In genomic region chr7:19228793-19229148, GRCm38 (mm10) we compare ENCODE assay signal across 8 mouse cellular contexts. TPM values are rescaled to one million over a fixed set of nuclear protein-coding genes. Genes with fewer than 3 reads are reported as not detected.
DNase-seq lines count a peak whose midpoint lies in the region; ATAC-seq and TF ChIP-seq lines count a peak whose summit lies in the region.

No protein-coding gene starts in this region.

- H3K4me2 ChIP-seq in heart, embryonic 16.5 days (ENCODE audit: low read depth, low read length) = peak overlapping the region; percentile 93
- peak overlapping the region; percentile 71 for H3K4me2 ChIP-seq in hindbrain, embryonic 12.5 days (replicated peaks)
- peak overlapping the region; percentile 84 for H3K4me2 ChIP-seq in midbrain, embryonic 12.5 days (replicated peaks)

- H3K36me3 ChIP-seq in heart, embryonic 16.5 days (ENCODE audit: control insufficient read depth, insufficient read depth) = peaks cover 6% of the 10 kb centered on the region; the same call in 1 of the 2 replicates
- H3K36me3 ChIP-seq in MEL (ENCODE audit: control insufficient read depth in 1 of 2, insufficient read depth in 2 of 2, low read length in 2 of 2) = no peaks in the 10 kb centered on the region
- H3K36me3 ChIP-seq in hindbrain, embryonic 12.5 days = peaks cover 12% of the 10 kb centered on the region; the same call in 1 of the 2 replicates
- H3K36me3 ChIP-seq in midbrain, embryonic 12.5 days = peaks cover 19% of the 10 kb centered on the region; the same call in 1 of the 2 replicates

- TF ChIP-seq POLR2A in MEL (IDR thresholded peaks at IDR 0.05; ENCODE audit: control insufficient read depth in 1 of 2, insufficient read depth in 1 of 2, low read depth in 1 of 2, low read length in 2 of 2, poor library complexity in 1 of 2) = peak in 1 of 2 experiments; percentile 71; a peak in 2 of 4 replicates

- peak overlapping the region; percentile 89 for H3K27ac ChIP-seq in heart, embryonic 16.5 days (ENCODE audit: low read length)
- peak overlapping the region; percentile 68 for H3K27ac ChIP-seq in MEL (ENCODE audit: control insufficient read depth, low read depth, low read length)
- H3K27ac ChIP-seq in hindbrain, embryonic 12.5 days = peak overlapping the region; percentile 99
- H3K27ac ChIP-seq in midbrain, embryonic 12.5 days (replicated peaks) = peak overlapping the region; percentile 78

- no peak for TF ChIP-seq RAD21 in MEL (IDR thresholded peaks at IDR 0.05; ENCODE audit: low read depth, low read length)

- no peak for DNase-seq in heart, postnatal 4 days
- no peak for DNase-seq in MEL (ENCODE audit: low read depth, low spot score)
- no peak for DNase-seq in cerebellum, postnatal 14 days
- DNase-seq in ovary, postnatal 10 days (ENCODE audit: low spot score) = no peak

- no peak for TF ChIP-seq EP300 in MEL (IDR thresholded peaks at IDR 0.05; ENCODE audit: low read depth in 1 of 2, low read length in 2 of 2)

- H3K9me3 ChIP-seq in heart, embryonic 16.5 days (replicated peaks; ENCODE audit: control insufficient read depth, low read length) = no peaks in the 10 kb centered on the region
- no peaks in the 10 kb centered on the region for H3K9me3 ChIP-seq in MEL (replicated peaks; ENCODE audit: insufficient read depth, low read length)
- no peaks in the 10 kb centered on the region for H3K9me3 ChIP-seq in hindbrain, embryonic 12.5 days (replicated peaks)
- H3K9me3 ChIP-seq in midbrain, embryonic 12.5 days = no peaks in the 10 kb centered on the region

- TF ChIP-seq CTCF in MEL (IDR thresholded peaks at IDR 0.05 in 2 of 3, conservative IDR thresholded peaks at IDR 0.05 in 1 of 3; ENCODE audit: control insufficient read depth in 1 of 3, insufficient read depth in 1 of 3, low read depth in 2 of 3, low read length in 3 of 3, poor library complexity in 1 of 3, severe bottlenecking in 1 of 3) = no peak

- no peaks in the 10 kb centered on the region for H3K27me3 ChIP-seq in heart, embryonic 16.5 days (ENCODE audit: control insufficient read depth, insufficient read depth, low read length)
- H3K27me3 ChIP-seq in MEL (ENCODE audit: control insufficient read depth in 1 of 2, insufficient read depth in 2 of 2, low read length in 2 of 2) = no peaks in the 10 kb centered on the region
- H3K27me3 ChIP-seq in hindbrain, embryonic 12.5 days = no peaks in the 10 kb centered on the region
- no peaks in the 10 kb centered on the region for H3K27me3 ChIP-seq in midbrain, embryonic 12.5 days

- peak overlapping the region; percentile 89 for H3K9ac ChIP-seq in heart, embryonic 16.5 days (ENCODE audit: low read length)
- peak overlapping the region; percentile 72 for H3K9ac ChIP-seq in MEL (ENCODE audit: control insufficient read depth, low read depth, low read length, poor library complexity, severe bottlenecking)
- H3K9ac ChIP-seq in hindbrain, embryonic 12.5 days = peak overlapping the region; percentile 67
- H3K9ac ChIP-seq in midbrain, embryonic 12.5 days (replicated peaks) = peak overlapping the region; percentile 72

- H3K4me3 ChIP-seq in heart, embryonic 16.5 days (ENCODE audit: low read length) = peak overlapping the region; percentile 84
- peak overlapping the region; percentile 77 to 92 for H3K4me3 ChIP-seq in MEL (ENCODE audit: control insufficient read depth in 1 of 2, insufficient read depth in 1 of 2, low read depth in 2 of 2, low read length in 2 of 2)
- H3K4me3 ChIP-seq in hindbrain, embryonic 12.5 days = peak overlapping the region; percentile 60
- peak overlapping the region; percentile 66 for H3K4me3 ChIP-seq in midbrain, embryonic 12.5 days

- WGBS in heart, embryonic 16.5 days = under 1% methylated on average over 14 of the region's 14 CpGs
- 0% methylated on average over 14 of the region's 14 CpGs for WGBS in hindbrain, embryonic 12.5 days
- 0% methylated on average over 14 of the region's 14 CpGs for WGBS in midbrain, embryonic 12.5 days

- no peak for ATAC-seq in heart, embryonic 16.5 days (replicated peaks; ENCODE audit: extremely low read depth, insufficient read depth, low FRiP score)
- ATAC-seq in hindbrain, embryonic 12.5 days (ENCODE audit: low FRiP score) = no peak
- ATAC-seq in midbrain, embryonic 12.5 days (ENCODE audit: low FRiP score, low read depth) = no peak
- no peak for ATAC-seq in inflammation-experienced regulatory T-cells, adult 6 months

- H3K4me1 ChIP-seq in heart, embryonic 16.5 days (ENCODE audit: control insufficient read depth, insufficient read depth, low read length) = peaks cover 19% of the 10 kb centered on the region
- H3K4me1 ChIP-seq in MEL (ENCODE audit: control insufficient read depth in 1 of 2, insufficient read depth in 2 of 2, low read length in 2 of 2) = peaks cover 0 to 7% of the 10 kb centered on the region in 2 experiments; a peak in 3 of 4 replicates
- H3K4me1 ChIP-seq in hindbrain, embryonic 12.5 days = peaks cover 19% of the 10 kb centered on the region
- peaks cover 18% of the 10 kb centered on the region for H3K4me1 ChIP-seq in midbrain, embryonic 12.5 days

- H3K79me2 ChIP-seq in MEL (ENCODE audit: control insufficient read depth, insufficient read depth, low read length, poor library complexity) = peaks cover 49% of the 10 kb centered on the region

TF ChIP-seq in MEL, 35 proteins besides CTCF, POLR2A, EP300 and RAD21 (continues in another document):
- TF ChIP-seq UBTF (IDR thresholded peaks at IDR 0.05; ENCODE audit: borderline replicate concordance, insufficient read depth, low read depth, low read length) (no peak), ZMIZ1 (IDR thresholded peaks at IDR 0.05; ENCODE audit: low read depth, low read length) (no peak), ZKSCAN1 (IDR thresholded peaks at IDR 0.05; ENCODE audit: low read depth, low read length) (no peak), USF1 (IDR thresholded peaks at IDR 0.05; ENCODE audit: low read depth, low read length) (no peak), NRF1 (IDR thresholded peaks at IDR 0.05; ENCODE audit: insufficient read depth, low read depth, low read length, poor library complexity, severe bottlenecking) (no peak), ZC3H11A (IDR thresholded peaks at IDR 0.05; ENCODE audit: low read depth, low read length) (no peak), MXI1 (IDR thresholded peaks at IDR 0.05; ENCODE audit: low read depth, low read length) (no peak)

RNA-seq across cellular contexts. Expression of gene Opa3, which starts 0.6 kb away (rescaled TPM):
- polyA plus RNA-seq in heart, embryonic 16.5 days (2015; fragmentation: Nextera tagmentation; extraction: Ambion mirVana) = 40.4 and 41.8 TPM in 2 replicates
- 10 to 100 TPM; 54.7 to 60.0 TPM for total RNA-seq in heart, postnatal 4 days (2021)
- 16.3 and 18.5 TPM in 2 replicates for total RNA-seq in MEL (2012; rRNA removed)
- polyA plus RNA-seq in MEL (2012; ENCODE audit: insufficient read depth in 1 of 2, insufficient read length in 2 of 2, low read depth in 1 of 2, low replicate concordance in 2 of 2, missing spikeins in 1 of 2) = 10 to 100 TPM; 37.2 to 85.4 TPM
- polyA plus RNA-seq in hindbrain, embryonic 12.5 days (2016; fragmentation: Nextera tagmentation; extraction: Ambion mirVana) = 41.1 and 41.7 TPM in 2 replicates
- polyA plus RNA-seq in midbrain, embryonic 12.5 days (2016; fragmentation: Nextera tagmentation; extraction: Ambion mirVana) = 41.8 and 43.7 TPM in 2 replicates
- polyA plus RNA-seq in inflammation-experienced regulatory T-cells, adult 6 months (2017; shearing (Covaris generic)) = 10 to 100 TPM; 14.3 to 20.8 (median 16.6) TPM

RNA-seq across cellular contexts. Expression of gene Gpr4, which starts 16.4 kb away (rescaled TPM):
- 2.4 and 2.7 TPM in 2 replicates for polyA plus RNA-seq in heart, embryonic 16.5 days (2015; fragmentation: Nextera tagmentation; extraction: Ambion mirVana)
- total RNA-seq in heart, postnatal 4 days (2021) = 1 to 10 TPM; 6.7 to 8.1 TPM
- total RNA-seq in MEL (2012; rRNA removed) = 0.07 and 0.19 TPM in 2 replicates
- polyA plus RNA-seq in MEL (2012; ENCODE audit: insufficient read depth in 1 of 2, insufficient read length in 2 of 2, low read depth in 1 of 2, low replicate concordance in 2 of 2, missing spikeins in 1 of 2) = under 1 TPM in 1 of 2 experiments, not detected in 1; 0.15 TPM
- polyA plus RNA-seq in hindbrain, embryonic 12.5 days (2016; fragmentation: Nextera tagmentation; extraction: Ambion mirVana) = 2.2 and 2.4 TPM in 2 replicates
- 1.6 and 2.0 TPM in 2 replicates for polyA plus RNA-seq in midbrain, embryonic 12.5 days (2016; fragmentation: Nextera tagmentation; extraction: Ambion mirVana)
- under 1 TPM in 1 of 3 experiments, not detected in 2; 0.13 TPM for polyA plus RNA-seq in inflammation-experienced regulatory T-cells, adult 6 months (2017; shearing (Covaris generic))

RNA-seq across cellular contexts. Expression of gene Vasp, which starts 42.8 kb away (rescaled TPM):
- polyA plus RNA-seq in heart, embryonic 16.5 days (2015; fragmentation: Nextera tagmentation; extraction: Ambion mirVana) = 84.0 and 86.1 TPM in 2 replicates
- total RNA-seq in heart, postnatal 4 days (2021) = 100 to 1,000 TPM; 117 to 119 TPM
- 121 and 130 TPM in 2 replicates for total RNA-seq in MEL (2012; rRNA removed)
- 100 to 1,000 TPM in 1 of 2 experiments, not detected in 1; 185 TPM for polyA plus RNA-seq in MEL (2012; ENCODE audit: insufficient read depth in 1 of 2, insufficient read length in 2 of 2, low read depth in 1 of 2, low replicate concordance in 2 of 2, missing spikeins in 1 of 2)
- polyA plus RNA-seq in hindbrain, embryonic 12.5 days (2016; fragmentation: Nextera tagmentation; extraction: Ambion mirVana) = 52.7 and 60.3 TPM in 2 replicates
- polyA plus RNA-seq in midbrain, embryonic 12.5 days (2016; fragmentation: Nextera tagmentation; extraction: Ambion mirVana) = 44.9 and 47.1 TPM in 2 replicates
- polyA plus RNA-seq in inflammation-experienced regulatory T-cells, adult 6 months (2017; shearing (Covaris generic)) = 100 to 1,000 TPM in 1 of 3 experiments, 10 to 100 TPM in 2; 74.0 to 103 (median 94.6) TPM

RNA-seq across cellular contexts. Expression of gene Ppm1n, which starts 51.1 kb away (rescaled TPM):
- 0.11 TPM in 1 of 2 replicates, not detected in the other for polyA plus RNA-seq in heart, embryonic 16.5 days (2015; fragmentation: Nextera tagmentation; extraction: Ambion mirVana)
- under 1 TPM in 1 of 2 experiments, not detected in 1; 0.26 TPM for total RNA-seq in heart, postnatal 4 days (2021)
- not detected in 2 replicates for total RNA-seq in MEL (2012; rRNA removed)
- polyA plus RNA-seq in MEL (2012; ENCODE audit: insufficient read depth in 1 of 2, insufficient read length in 2 of 2, low read depth in 1 of 2, low replicate concordance in 2 of 2, missing spikeins in 1 of 2) = not detected
- 0.17 TPM in 1 of 2 replicates, not detected in the other for polyA plus RNA-seq in hindbrain, embryonic 12.5 days (2016; fragmentation: Nextera tagmentation; extraction: Ambion mirVana)
- polyA plus RNA-seq in midbrain, embryonic 12.5 days (2016; fragmentation: Nextera tagmentation; extraction: Ambion mirVana) = 0.20 and 0.32 TPM in 2 replicates
- polyA plus RNA-seq in inflammation-experienced regulatory T-cells, adult 6 months (2017; shearing (Covaris generic)) = 1 to 10 TPM in 2 of 3 experiments, under 1 TPM in 1; 0.74 to 3.1 (median 2.1) TPM

RNA-seq across cellular contexts. Expression of gene Eml2, which starts 52.5 kb away (rescaled TPM):
- polyA plus RNA-seq in heart, embryonic 16.5 days (2015; fragmentation: Nextera tagmentation; extraction: Ambion mirVana) = 23.5 and 26.2 TPM in 2 replicates
- total RNA-seq in heart, postnatal 4 days (2021) = 10 to 100 TPM; 70.6 to 77.3 TPM
- total RNA-seq in MEL (2012; rRNA removed) = 22.0 and 25.1 TPM in 2 replicates
- polyA plus RNA-seq in MEL (2012; ENCODE audit: insufficient read depth in 1 of 2, insufficient read length in 2 of 2, low read depth in 1 of 2, low replicate concordance in 2 of 2, missing spikeins in 1 of 2) = 10 to 100 TPM in 1 of 2 experiments, not detected in 1; 43.6 TPM
- polyA plus RNA-seq in hindbrain, embryonic 12.5 days (2016; fragmentation: Nextera tagmentation; extraction: Ambion mirVana) = 6.1 and 7.2 TPM in 2 replicates
- polyA plus RNA-seq in midbrain, embryonic 12.5 days (2016; fragmentation: Nextera tagmentation; extraction: Ambion mirVana) = 5.4 and 6.0 TPM in 2 replicates
- polyA plus RNA-seq in inflammation-experienced regulatory T-cells, adult 6 months (2017; shearing (Covaris generic)) = 10 to 100 TPM; 10.2 to 16.5 (median 16.5) TPM
